Mouse (Mus musculus) limb, embryonic 11.5 days (tissue): ENCODE results near the gene Smarcad1. TPM values are rescaled to one million over a fixed set of nuclear protein-coding genes. Genes with fewer than 3 reads are reported as not detected.
A peak's percentile ranks its signal among the peaks of the same experiment; 100 is the strongest.

Experiments used
- ATAC-seq: fragments of 200-750 bp; cut with Nextera tagmentation; 2 replicates; pipeline ENCODE4 v1.8.0; 2017; ENCODE audit warnings: low read depth; ENCODE audit not compliant: insufficient number of reproducible peaks, low FRiP score, low TSS enrichment
- DNase-seq: peaks from one replicate; pipeline ENCODE4 v3.0.0-alpha.2; 2015; ENCODE audit warnings: low spot score
- H3K27ac ChIP-seq: fragments of 300-500 bp; sonication (generic); replicated peaks from 2 replicates; pipeline ENCODE4 v1.5.1; 2014; ENCODE audit warnings: low read depth, mild to moderate bottlenecking, low read length
- H3K27me3 ChIP-seq: fragments of 300-500 bp; sonication (generic); 2 replicates; pipeline ENCODE4 v1.6.1; 2014; ENCODE audit warnings: mild to moderate bottlenecking, low read length, mixed read lengths; ENCODE audit not compliant: control insufficient read depth, insufficient read depth
- H3K36me3 ChIP-seq: fragments of 300-500 bp; sonication (generic); 2 replicates; pipeline ENCODE4 v1.6.1; 2014; ENCODE audit warnings: mild to moderate bottlenecking, low read length, moderate library complexity, mixed read lengths; ENCODE audit not compliant: control insufficient read depth, insufficient read depth
- H3K4me1 ChIP-seq: fragments of 300-500 bp; sonication (generic); 2 replicates; pipeline ENCODE4 v1.6.1; 2014; ENCODE audit warnings: low read length, mixed read lengths; ENCODE audit not compliant: control insufficient read depth, insufficient read depth
- H3K4me2 ChIP-seq: fragments of 300-500 bp; sonication (generic); 2 replicates; pipeline ENCODE4 v1.6.1; 2014; ENCODE audit warnings: low read depth, mild to moderate bottlenecking, moderate library complexity; ENCODE audit not compliant: severe bottlenecking
- H3K4me3 ChIP-seq: fragments of 300-500 bp; sonication (generic); 2 replicates; pipeline ENCODE4 v1.5.1; 2014; ENCODE audit warnings: low read depth, low read length
- H3K9ac ChIP-seq: fragments of 300-500 bp; sonication (generic); 2 replicates; pipeline ENCODE4 v1.6.1; 2014; ENCODE audit warnings: mild to moderate bottlenecking, low read length
- H3K9me3 ChIP-seq: fragments of 300-500 bp; sonication (generic); 2 replicates; pipeline ENCODE4 v1.6.1; 2016; ENCODE audit warnings: low read length; ENCODE audit not compliant: control insufficient read depth
- WGBS: fragments of 180-500 bp; shearing (Covaris S2); extraction: QIAGEN DNeasy Blood & Tissue Kit; methylation state at CpG from one replicate; pipeline ENCODE4 v1.1.7; 2014; 5-methylcytosine and 5-hydroxymethylcytosine counted together
- polyA plus RNA-seq: library from polyadenylated mRNA; unstranded; fragments of >200 nt; fragmentation: Nextera tagmentation; extraction: Ambion mirVana; gene quantifications from 2 replicates; pipeline ENCODE4 v1.2.1, GENCODE M21; 2014

Smarcad1 gene
- polyA plus RNA-seq, 1 experiment from 2014 or later, result 99.4 TPM

DNA sequence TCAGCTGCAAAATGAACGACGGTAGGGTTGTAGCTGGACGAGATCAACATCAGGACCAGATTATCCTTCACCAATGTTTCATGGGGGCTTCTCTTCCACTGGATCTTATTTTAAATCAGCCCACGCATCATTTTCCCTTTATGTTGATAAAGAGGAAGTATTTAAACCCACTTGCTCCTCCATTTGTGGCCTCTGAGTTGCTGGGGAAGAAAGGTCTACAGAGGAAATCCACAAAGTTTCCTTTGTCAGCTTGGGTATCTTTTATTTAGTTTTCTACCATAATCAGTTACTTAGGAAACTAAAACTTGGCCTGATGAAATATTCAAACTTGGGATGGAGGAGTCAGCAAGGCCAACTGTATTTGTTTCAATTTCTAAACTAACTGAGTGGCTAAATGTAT lies 104.0 kb downstream of the Smarcad1 start:
- Histone ChIP-seq H3K4me3 (no peak overlapping the region), H3K27ac (no peak overlapping the region), H3K9ac (no peak overlapping the region), H3K36me3 (no peaks in the 10 kb centered on the region), H3K4me1 (no peaks in the 10 kb centered on the region), H3K27me3 (no peaks in the 10 kb centered on the region), H3K9me3 (no peaks in the 10 kb centered on the region), H3K4me2 (no peak overlapping the region)
- DNase-seq, result no peak
- no peak for ATAC-seq
- WGBS, result 90% methylated on average over 4 of the region's 4 CpGs

DNA sequence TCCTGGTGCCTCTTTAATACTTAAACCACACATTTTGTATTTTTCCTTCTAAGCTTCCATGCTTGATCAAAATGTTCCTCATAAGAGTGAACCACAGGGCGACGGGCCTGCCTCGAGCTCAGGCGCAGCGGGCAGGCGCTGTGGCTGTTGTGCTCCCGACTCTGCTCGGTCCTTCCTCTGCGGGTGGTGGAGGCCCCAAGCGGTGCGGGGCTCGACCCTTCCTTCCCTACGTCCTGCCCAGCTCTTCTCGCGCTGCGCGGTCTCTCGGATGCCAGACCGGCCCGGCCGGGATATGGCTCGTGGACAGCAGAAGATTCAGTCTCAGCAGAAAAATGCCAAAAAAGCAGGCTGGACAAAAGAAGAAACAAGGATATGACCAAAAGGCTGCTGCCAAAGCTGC lies 108.3 kb downstream of the Smarcad1 start:
- H3K4me3 ChIP-seq, result no peak overlapping the region
- H3K4me1 ChIP-seq, result no peaks in the 10 kb centered on the region
- peak; percentile 39 for DNase-seq
- no peaks in the 10 kb centered on the region for H3K9me3 ChIP-seq
- peak overlapping the region; percentile 39; the same call in 1 of the 2 replicates for H3K4me2 ChIP-seq
- WGBS, result 11% methylated on average over 22 of the region's 22 CpGs
- H3K27me3 ChIP-seq, result no peaks in the 10 kb centered on the region
- no peak overlapping the region for H3K27ac ChIP-seq
- no peaks in the 10 kb centered on the region for H3K36me3 ChIP-seq
- H3K9ac ChIP-seq, result 0 out of 2 replicates have a peak overlapping the region, but pooled peaks have one; percentile 17
- ATAC-seq, result no peak

DNA sequence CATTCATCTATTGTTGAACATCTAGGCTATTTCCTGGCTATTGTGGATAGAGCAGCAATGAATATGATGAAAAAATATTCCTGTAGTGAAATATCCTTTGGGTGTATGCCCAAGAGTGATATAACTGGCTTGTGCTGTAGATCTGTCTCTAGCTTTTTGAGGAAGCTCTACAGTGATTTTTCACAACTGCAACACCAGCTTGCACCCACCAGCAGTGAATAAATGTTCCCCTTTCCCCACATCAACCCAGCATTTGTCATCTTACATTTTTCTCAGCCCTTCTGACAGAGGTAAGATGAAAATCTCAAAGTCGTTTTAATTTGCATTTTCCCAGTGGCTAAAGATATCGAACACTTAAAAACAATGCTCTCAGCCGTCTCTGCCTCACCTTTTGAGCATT lies 111.2 kb downstream of the Smarcad1 start:
- Histone ChIP-seq H3K9ac (no peak overlapping the region), H3K36me3 (no peaks in the 10 kb centered on the region), H3K27ac (no peak overlapping the region), H3K4me2 (no peak overlapping the region), H3K4me1 (no peaks in the 10 kb centered on the region), H3K9me3 (no peaks in the 10 kb centered on the region), H3K27me3 (no peaks in the 10 kb centered on the region), H3K4me3 (no peak overlapping the region)
- 89% methylated on average over 3 of the region's 3 CpGs for WGBS
- no peak for DNase-seq
- ATAC-seq, result no peak

DNA sequence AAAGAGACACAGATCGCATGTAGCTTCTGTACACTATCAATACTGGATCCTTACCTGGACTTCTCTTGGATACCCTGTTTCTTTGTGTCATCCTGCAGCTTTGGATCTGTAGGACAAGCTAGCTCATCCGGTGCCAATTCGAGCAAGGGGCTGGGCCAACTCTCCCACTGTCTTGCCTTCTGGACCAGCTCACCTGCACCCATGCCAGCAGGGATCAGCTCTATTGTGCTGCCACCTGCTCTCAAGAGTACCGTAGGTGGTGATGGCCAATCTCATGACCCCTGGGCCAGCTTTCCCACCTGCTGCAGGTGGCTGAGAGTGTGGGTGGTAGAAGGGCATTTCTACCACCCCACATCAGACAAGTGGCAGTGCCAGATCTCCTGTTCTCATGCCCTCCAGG lies 114.7 kb downstream of the Smarcad1 start:
- Histone ChIP-seq H3K27ac (no peak overlapping the region), H3K4me1 (no peaks in the 10 kb centered on the region), H3K27me3 (no peaks in the 10 kb centered on the region), H3K4me3 (no peak overlapping the region), H3K4me2 (no peak overlapping the region), H3K36me3 (no peaks in the 10 kb centered on the region), H3K9ac (no peak overlapping the region), H3K9me3 (no peaks in the 10 kb centered on the region)
- no peak for DNase-seq
- WGBS, result 95% methylated on average over 4 of the region's 4 CpGs
- ATAC-seq, result no peak

DNA sequence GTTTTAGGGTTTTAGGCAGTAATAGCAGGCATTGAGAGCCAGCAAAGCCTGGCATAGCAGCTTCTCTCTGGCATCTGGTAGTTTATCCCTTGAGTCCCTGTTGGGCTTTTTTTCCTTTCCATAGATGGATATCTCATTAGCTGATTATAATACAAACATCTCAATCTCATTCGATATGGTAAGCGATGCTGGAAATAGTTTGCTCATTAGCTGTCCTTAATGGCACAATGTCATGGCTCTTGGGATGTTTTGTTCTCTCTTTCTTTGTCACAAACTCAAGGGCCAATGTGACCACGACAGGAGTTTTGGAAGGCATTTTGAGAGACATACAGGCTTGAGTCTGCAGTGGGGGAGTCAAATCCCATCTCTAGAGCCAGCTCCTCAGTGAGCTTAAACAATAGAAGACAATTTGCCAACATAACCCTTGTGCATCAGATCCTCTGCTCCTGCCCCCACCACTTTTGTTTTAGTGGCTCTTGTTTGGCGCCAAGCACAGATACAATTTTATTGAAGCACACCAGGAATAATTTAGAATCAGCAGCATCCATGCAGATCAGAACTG lies 117.1 kb downstream of the Smarcad1 start:
- no peak overlapping the region for H3K27ac ChIP-seq
- no peaks in the 10 kb centered on the region for H3K36me3 ChIP-seq
- no peak overlapping the region for H3K4me3 ChIP-seq
- DNase-seq (no peak), ATAC-seq (no peak)
- no peaks in the 10 kb centered on the region for H3K4me1 ChIP-seq
- WGBS, result 89% methylated on average over 4 of the region's 4 CpGs
- H3K9ac ChIP-seq, result no peak overlapping the region
- no peaks in the 10 kb centered on the region for H3K9me3 ChIP-seq
- H3K4me2 ChIP-seq, result no peak overlapping the region
- no peaks in the 10 kb centered on the region for H3K27me3 ChIP-seq

DNA sequence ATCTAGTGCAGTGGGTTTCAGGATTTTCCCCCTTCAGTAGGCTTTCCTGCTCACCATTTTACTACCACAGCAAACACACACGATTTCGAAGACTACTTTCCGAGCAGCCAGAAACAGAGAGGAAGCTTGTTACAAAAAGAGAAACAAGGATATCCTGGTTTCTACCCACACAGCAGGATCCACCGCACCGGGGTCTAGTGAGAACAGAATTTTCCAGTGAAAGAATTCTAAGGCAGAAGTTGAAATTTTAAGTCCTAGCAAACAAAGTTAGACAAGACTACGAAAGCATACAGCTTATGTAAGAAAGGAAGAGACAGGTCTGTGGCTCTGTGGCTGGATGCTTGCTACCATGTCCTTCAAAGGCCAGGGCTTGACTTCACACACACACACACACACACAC lies 121.8 kb downstream of the Smarcad1 start:
- no peak overlapping the region for H3K9ac ChIP-seq
- H3K27ac ChIP-seq, result no peak overlapping the region
- DNase-seq (no peak), ATAC-seq (no peak)
- no peaks in the 10 kb centered on the region for H3K36me3 ChIP-seq
- WGBS, result 90% methylated on average over 6 of the region's 6 CpGs
- H3K27me3 ChIP-seq, result no peaks in the 10 kb centered on the region
- H3K9me3 ChIP-seq, result no peaks in the 10 kb centered on the region
- H3K4me2 ChIP-seq, result no peak overlapping the region
- H3K4me3 ChIP-seq, result no peak overlapping the region
- H3K4me1 ChIP-seq, result no peaks in the 10 kb centered on the region

DNA sequence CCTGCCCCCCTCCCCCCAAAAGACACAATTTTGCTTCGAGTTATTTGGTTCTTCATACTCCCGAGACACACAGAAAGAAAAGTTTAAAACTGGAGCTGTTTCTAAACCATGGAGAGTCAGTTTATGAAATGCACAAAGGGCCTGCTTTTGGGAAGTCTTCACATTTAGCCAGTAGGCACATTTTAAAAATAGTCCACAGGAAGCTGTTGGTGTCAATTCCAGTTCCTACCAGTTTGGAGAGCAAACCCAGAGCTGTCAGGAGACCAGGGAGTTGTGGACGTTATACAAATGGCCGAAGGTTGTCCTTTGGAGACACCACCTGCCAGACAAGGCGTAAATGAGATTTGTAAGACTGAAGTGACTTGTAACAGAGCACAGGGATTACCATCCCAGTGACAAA lies 122.6 kb downstream of the Smarcad1 start:
- Histone ChIP-seq H3K9me3 (no peaks in the 10 kb centered on the region), H3K9ac (no peak overlapping the region), H3K36me3 (no peaks in the 10 kb centered on the region), H3K4me1 (no peaks in the 10 kb centered on the region), H3K27ac (no peak overlapping the region), H3K27me3 (no peaks in the 10 kb centered on the region), H3K4me3 (no peak overlapping the region), H3K4me2 (no peak overlapping the region)
- no peak for ATAC-seq
- no peak for DNase-seq
- 71% methylated on average over 5 of the region's 5 CpGs for WGBS

Other genes with a start within 250 kb of the Smarcad1 start
- gene Hpgds, start 102.3 kb downstream of the Smarcad1 start, polyA plus RNA-seq, result 1.9 and 3.1 TPM in 2 replicates